Mouse (Mus musculus): Measurements from ENCODE around the gene Dmap1. TPM values are rescaled to one million over a fixed set of nuclear protein-coding genes. Genes with fewer than 3 reads are reported as not detected.

Dmap1 gene
- total RNA-seq, 1 experiment from 2014 or later, result 32.7 TPM

DNA sequence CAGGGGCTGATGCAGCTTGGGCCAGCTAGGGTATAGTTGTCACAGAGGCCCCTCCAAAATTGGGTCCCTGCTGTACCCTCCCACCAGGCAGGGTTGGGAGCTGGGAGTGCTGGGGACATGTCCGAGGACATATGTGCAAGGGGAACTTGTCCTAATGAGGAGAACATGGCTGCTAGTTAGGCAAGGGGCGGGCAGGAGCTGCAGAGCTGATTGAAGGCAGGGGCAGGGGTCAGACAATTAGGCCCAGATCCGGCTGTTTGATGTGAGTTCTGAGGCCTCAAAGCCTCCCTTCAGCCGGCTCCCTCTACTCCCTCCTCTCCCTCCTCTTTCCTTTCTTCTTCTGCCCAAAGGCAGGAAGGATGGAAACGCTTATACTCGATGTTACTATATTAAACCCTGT lies 25.1 kb downstream of the Dmap1 start:
- DNase-seq, result no peak

DNA sequence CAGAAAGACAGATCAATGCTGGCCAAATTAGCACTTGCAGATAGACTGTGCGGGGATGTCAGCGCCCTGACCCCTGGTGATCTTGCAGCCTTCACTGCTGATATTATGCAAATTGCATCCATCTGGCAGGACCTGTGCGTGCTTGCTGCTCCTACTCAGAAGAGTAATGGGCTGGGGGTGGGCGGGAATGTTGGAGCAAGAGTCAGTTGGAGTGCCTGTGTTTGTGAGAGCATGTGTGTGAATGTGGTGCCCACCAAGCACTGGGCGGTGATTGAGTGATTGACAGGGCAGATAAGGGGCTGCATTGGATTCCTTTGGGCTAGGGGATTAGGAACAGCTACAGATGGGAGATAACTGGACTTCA lies 26.6 kb downstream of the Dmap1 start:
- DNase-seq, result no peak

DNA sequence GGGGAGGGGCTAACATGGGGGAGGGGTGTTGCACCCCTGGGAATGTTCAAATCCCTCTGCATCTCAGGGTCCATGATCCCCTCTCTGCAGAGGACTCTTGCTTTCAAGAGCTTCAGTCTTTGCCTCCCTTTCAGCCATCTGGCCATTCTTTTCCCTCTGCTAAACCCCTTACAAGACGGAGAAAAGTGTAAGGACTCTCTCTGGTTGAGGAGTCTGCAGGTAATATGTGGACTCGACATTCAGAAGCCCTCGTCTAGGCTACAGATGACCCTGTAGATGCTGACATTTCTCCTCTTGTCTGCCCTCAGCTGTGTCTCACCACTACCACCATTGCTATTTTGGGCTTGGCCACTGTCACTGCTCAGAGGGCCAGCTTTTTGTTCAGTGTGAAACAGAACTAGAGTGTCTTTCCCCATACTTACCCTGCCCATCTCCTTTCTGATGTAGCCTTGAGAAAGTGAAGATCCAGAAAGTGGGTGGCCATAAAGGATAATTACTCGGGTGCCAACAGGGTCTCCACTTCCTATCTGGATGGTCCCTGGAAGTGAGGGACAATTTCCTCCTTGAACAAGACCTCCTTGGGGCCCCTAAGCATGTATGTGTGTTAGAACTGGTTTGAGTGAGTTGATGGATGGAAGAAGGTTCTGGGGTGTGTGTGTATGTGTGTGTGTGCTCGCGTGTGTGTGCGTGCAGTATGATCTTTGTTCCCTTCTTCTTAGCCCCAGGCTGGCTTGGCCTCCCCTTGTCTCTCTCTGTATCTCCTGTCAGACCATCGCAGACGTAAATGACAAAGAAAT lies 27.2 kb downstream of the Dmap1 start:
- DNase-seq, result no peak

DNA sequence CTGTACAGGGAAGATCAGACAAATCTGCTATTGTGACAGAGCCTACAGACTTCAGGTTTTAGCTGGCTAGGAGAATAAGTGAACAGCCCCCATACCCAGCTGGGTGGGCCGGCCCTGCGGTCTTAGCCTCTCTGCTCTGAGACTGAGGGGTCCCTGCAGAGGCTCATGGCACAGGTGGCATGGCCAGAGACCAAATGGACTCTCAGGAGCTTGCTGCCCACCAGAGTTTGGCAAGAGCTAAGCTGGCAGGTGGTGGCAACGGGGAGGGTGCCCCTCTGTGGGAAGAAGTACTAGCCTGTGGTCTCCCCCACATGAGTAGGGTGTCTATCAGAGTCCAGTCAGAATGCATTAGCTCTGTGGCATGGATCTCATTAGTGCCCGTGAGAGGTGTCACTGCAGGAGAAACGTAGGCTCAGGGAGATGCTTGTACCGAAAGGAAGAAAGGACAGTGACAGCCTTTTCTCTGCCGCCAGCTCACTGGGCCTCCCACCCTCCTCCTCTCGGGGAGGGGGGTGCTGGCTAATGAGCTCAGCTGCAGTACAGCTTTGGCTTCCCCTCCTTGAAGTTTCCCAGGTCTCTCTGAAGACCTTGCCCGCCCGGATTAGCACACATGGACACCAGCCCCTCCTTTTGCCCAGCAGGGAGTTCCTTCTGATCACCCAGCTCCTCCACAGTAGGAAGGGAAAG lies 27.9 kb downstream of the Dmap1 start:
- DNase-seq, result no peak

DNA sequence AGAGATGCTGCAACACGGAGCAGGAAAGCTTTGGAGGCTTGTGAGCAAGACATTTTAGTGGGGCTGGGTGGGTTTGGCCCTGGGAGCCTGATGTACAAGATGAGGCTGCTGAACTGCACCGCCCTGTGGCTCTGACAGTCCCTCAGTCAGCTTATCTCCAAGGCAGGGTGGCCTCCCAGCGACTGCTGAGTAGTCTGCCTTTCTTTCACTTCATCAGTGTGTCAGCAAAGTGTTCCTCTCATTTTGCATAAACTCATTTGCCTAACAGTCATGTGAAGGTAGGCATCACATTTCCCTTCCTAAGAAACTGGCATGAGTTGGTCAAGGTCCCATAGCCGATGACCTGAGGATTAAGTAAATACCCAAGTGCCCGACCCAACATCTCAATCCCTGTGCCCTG lies 29.3 kb downstream of the Dmap1 start:
- DNase-seq, result no peak

DNA sequence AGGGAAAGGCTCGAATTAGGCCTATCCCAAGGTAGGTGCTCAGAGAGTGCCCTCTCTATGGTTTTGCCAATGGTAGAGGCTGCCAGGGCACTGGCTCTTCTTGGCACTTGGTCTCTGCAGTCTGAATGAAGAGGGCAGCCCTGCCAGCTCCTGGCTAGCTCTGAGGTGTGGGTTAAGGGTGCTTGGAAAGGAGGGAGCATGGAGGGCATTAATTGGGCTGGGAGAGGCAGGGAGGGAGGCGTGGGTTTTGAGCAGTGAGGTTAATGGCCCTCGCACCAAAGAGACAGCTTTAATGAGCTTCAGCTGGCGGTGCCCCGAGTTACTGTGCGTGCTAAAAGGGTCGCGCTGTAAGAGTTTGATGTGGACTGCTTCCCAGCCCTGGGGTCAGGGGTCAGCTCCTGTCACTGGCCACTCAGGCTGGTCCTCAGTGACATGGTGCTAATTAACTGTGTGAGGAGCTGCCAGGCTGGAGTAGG lies 30.4 kb downstream of the Dmap1 start:
- peak; percentile 35 for DNase-seq

DNA sequence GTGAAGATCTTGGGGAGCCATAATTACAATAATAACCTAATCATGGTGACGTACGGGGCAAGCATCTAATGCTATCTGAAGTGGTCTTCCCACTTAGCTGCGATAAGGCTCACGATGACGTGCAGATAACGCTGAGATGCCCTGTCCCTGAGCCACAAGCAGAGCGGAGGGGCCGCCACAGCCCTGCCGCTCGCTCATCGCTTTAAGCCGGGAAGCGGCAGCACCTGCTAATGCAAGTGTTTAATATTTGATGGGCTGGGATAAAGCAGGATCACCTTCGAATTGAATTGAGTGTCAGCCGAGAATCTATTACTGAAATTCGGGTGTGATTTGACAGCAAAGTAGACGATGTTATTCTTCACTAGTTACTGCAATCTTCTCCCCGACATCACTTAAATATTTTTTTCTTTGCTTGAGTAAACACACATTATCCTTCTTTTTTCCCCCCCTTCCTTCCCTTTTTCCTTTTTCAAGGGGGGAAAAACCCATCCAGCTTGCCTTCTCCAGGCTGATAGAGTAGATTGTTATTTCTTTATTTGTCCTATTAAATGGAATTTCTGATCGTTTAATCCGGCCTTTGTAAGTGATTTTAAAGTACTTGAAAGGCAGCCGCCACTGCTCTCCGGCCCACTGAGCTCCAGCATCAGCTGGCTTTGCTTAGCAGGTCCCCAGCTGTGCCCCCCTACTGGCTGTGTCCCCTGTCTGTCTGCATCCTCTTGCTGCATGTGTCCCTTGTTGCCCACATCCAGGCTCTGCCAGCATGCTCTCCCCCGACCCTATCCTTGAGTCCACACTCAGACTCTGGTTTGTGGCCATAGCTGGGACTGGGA lies 34.9 kb downstream of the Dmap1 start:
- DNase-seq, result no peak

DNA sequence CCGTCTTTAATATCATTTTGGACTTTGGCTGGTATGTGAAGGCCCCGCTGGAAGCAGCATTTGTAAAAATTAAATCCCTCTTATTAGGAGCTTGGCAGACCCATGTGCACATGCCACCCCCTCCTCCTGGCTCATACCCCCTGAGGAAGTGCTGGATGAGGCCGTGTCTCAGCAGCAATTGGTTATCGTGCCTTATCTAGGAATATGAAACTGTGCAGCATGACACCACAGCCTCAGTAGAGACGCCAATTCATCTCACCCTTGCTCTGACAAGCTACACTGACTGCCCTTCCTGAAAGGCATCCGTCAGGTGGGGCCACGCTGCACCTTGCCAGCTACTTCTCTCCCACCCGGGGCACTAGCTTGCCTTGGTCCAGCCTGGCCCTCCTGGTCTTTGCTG lies 35.6 kb downstream of the Dmap1 start:
- no peak for DNase-seq

DNA sequence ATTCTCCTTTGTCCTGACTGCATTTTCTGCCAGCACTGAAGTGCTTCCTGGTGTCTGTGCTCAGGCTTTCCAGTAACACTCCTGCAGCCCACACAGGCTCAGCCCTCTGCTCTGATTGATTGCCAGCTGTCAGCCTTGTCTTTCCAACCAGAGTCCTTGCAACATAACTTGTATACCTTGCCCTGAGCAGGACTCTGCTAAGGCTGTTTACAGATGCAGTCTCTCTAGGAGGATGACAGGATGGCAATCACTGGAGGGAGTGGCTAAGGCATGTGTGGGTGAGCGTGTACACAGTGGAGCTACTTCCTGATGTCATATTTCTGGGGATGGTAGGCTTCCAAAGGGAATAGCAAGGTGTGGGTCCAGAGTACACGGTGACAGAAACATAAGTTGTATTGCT lies 36.2 kb downstream of the Dmap1 start:
- no peak for DNase-seq

DNA sequence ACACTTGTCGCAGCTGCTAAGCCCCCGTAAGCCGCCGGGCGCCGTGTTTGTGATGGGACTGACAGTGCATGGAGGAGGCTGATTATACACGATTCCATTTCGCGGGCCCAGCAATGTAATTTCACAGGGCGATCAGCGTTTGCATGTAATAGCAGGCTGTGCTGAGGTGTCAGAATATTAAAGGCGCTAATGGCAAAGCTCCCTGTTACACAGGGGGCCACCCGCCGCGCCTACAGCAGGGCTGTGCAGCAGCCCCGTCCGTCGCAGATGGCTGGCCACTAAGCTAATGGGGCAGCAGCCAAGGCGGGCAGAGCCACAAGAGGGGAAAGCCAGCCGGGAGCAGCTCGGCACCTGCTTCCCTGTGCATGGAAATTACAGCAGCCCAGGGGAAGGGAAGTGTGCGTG lies 37.0 kb downstream of the Dmap1 start:
- no peak for DNase-seq

DNA sequence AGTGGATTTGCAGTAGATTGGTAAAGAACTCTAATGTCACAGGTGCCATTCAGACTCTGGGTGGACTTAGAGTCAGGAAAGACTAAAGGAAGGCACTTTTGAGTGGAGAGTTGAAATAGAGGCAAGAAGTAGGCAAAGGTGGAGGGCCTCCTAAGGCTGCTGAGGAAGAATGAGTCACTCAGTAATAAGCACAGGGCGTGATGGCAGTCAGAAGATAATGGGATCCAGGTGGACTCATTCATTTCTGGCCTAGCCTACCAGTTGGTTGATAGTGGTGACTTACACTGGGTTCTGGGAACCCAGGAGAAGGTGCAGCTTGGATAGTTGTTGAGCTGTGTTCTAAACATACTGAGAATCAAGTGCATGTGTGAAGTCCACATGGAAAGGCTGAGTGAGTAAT lies 40.3 kb downstream of the Dmap1 start:
- no peak for DNase-seq

DNA sequence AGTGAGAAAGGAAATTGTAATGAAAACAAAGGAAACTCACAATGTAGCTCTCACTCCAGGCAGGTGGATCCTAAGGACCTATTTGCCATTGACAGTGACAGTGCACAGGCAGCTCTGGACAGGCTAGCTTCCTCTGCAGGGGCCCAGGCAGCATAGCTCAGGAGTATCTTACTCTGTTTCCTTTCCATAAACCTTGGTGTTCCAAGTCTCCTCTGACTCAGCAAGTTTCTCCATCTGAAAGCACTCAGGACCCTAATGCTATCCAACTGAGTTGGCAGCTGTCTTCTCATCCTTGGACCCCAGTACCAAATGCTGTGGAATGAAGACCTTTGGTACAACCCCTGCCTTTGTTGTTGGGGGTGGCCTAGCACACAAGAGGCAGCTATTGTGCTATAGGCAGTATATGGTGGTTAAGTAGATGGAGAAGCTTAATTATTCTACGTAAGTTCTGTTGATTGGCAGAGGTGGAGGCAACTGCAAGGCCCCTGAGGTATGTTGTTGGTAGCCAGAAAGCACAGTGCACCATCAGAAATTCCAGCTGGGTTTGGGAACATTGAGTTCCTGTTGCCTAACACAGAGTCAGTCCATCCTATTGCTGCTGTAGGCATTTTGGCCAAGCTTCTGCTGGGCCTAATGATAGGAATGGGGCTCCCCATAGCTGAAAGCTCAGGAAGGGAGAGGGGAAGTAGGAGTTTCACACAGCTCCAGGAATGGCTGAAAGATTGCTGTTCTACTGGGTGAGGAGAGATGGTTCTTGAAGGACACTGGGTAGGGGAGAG lies 41.0 kb downstream of the Dmap1 start:
- DNase-seq, result no peak

DNA sequence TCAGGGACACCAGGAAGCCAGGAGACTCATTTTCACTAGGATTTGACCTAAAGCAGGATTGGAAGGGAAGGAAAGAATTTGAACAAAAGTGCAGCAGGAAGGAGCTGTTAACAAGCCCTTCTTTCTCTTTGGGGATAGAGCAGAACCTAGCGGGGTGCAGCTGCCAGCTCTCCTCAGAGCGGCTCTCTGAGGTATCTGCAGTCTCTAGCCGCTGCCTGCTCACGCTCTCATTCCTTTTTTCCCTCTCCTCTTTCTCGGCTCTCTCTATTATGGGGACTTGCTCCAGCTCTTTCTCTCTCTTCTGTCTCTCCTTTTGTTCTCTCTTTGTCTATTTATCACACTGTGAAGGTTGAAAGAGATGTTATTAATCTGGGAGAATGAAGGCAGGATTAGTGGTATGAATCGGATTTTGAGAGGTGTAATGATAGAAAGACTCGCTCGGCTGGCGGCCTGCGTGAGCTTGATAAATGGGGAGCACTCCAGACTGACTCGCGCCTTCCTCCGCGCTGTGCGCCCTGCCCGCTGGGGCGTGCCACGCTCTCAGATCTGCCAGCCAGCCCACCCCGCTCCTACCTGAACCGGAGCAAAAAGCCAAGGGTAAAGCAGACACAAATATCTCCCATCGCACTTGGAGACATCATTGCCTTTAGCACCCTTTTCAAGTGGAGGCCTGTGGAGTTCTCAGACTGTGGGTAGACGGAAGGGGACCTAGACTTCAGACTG lies 45.0 kb downstream of the Dmap1 start:
- no peak for DNase-seq

DNA sequence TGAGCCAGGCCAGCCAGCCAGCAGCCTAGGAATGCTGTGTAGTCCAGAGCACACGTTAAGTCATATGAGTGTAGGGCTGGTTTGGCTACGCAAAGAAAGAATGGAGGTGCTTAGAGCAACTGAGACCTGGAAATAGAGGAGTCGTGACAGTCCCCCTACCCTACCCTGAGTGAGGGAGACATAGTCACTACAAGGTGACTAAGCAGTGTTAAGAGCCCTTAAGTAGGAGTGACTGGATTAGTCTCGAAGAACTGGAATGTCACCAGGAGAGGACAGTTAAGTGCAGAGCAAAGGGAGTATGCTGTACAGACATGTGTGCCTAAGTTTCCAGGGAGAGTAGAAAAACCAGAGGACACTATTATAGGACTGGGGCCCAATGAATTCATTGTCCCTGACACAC lies 45.9 kb downstream of the Dmap1 start:
- DNase-seq, result no peak

DNA sequence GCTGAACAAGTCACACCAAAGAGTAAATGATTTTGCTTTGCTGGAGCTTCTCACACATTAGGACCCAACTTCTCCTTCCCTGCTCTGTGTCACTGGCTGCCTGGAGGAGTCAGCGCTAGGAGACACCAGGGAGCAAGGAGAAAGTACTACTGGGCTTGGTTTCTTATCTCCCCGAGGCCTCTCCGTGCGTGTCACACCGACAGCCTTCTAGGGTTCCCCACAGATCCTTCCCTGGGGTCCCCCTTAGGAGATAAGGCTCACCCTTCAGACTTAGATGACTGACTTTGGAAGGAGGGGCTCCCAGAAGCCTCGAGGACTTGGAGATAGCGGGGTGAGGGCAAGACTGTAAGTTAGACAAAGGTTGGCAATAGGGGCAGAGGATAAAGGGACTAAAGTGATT lies 47.4 kb downstream of the Dmap1 start:
- no peak for DNase-seq

DNA sequence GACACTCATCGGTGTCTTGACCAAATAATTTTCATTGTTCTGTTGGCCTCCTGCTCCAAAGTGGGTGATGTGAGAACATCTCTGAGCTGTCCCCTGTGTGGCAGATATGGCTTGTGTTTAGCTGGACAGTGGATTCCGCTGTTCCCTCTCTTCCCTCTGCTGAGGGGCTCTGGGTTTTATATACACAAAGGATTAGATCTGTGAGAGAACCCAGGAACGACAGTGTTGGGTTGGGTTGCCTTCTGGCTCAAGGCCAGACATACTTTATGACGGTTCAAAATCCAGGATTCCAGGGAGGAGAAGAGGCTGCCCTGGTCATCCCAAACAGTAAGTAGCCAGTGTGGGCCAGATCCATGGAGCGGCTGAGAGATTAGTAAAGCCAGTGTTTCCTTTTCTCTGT lies 48.5 kb downstream of the Dmap1 start:
- DNase-seq, result no peak

DNA sequence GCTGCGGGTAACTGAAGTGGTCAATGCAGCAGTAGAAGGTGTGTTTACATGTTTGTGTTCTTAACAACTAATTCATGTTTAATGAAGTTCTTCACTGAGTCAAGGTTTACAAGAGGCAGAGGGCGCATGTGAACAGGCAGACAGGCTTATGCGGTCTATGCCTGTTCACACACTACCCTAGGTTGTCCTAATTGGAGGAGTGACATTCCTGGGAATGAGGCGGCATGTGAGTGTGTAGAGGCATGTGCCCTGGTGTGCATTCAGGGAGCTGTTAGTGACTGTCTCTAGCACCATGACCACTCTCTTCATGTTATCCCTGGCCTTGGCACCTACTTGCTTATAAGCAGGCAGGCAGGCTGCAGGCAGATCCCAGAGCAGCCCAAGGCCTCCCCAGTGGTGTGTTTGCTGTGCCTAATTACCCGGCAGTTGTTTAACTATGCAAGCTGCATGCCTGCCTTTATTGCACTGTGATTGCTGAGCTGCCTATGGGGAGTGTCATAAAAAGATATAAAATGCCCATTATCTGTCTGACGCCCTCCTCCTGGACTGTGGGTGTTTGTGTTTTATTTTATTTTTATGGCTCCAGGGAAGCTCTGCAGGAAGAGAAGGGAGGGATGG lies 51.9 kb downstream of the Dmap1 start:
- DNase-seq, result no peak

DNA sequence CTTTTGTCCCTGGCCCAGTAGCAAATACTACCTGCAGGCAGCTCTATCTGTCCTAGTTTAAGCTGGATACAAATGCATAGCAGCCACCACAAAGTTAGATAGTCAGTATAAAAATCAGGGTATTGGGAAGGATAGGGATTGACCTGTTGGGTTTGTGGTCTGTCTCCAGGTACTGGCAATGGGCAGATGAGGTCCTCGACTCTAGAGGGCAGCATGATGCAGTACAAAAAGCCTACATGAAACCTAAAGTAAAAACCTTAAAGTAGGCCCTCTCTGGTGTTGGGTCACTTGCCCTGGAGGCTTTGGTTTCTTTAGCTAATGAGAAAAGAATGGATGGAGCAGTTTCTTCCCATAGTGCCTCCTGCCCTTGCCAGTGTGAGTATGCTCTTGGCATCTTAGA lies 53.6 kb downstream of the Dmap1 start:
- no peak for DNase-seq
